Mouse (Mus musculus): ENCODE measurements around the gene Ecel1. TPM values are rescaled to one million over a fixed set of nuclear protein-coding genes. Genes with fewer than 3 reads are reported as not detected.

Gene Ecel1
- polyA plus RNA-seq, 1 experiment from 2014 or later: 21.9 TPM

DNA sequence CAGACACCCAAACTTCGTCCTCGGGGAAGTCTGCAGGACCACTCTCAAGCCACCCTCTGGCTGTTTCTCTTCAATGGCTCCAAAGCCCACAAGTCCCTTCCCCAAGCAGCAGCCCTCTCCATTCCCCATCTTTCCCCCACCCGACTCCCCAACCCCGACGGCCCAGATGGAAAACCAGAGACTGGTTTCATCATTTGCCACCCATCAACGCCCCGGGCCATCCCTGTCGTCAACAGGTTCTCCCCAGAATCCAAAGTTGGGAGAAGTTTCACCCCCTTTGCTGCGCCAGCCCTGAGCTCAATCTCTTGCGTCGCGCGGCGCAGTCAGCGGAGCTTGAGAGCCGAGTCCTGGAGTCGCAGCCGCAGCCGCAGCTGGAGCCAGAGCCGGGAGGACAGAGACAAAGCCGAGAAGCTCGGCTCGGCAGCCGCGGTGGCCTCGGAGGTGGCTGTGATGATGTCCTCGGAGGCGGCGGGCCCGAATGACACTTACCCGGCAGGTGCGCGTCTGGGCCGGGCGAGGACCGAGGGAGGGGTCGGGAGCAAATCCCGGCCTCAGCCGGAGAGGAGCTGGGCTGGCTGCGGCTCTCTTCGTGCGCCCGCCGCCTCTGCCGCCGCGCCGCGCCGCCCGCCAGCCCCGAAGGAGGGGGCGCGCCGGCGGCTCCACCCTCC lies 656 bp downstream of the Ecel1 start:
- peak; percentile 65 for DNase-seq (ENCODE audit: low spot score)
- Histone ChIP-seq H3K4me3 (peak overlapping the region; percentile 56), H3K9me3 (no peaks in the 10 kb centered on the region), H3K4me1 (replicated peaks) (peaks cover 42% of the 10 kb centered on the region), H3K27ac (peak overlapping the region; percentile 77), H3K27me3 (ENCODE audit: insufficient read depth, poor library complexity, severe bottlenecking) (peaks cover 99% of the 10 kb centered on the region), H3K36me3 (no peaks in the 10 kb centered on the region)
- under 1% methylated on average over 56 of the region's 56 CpGs for WGBS

DNA sequence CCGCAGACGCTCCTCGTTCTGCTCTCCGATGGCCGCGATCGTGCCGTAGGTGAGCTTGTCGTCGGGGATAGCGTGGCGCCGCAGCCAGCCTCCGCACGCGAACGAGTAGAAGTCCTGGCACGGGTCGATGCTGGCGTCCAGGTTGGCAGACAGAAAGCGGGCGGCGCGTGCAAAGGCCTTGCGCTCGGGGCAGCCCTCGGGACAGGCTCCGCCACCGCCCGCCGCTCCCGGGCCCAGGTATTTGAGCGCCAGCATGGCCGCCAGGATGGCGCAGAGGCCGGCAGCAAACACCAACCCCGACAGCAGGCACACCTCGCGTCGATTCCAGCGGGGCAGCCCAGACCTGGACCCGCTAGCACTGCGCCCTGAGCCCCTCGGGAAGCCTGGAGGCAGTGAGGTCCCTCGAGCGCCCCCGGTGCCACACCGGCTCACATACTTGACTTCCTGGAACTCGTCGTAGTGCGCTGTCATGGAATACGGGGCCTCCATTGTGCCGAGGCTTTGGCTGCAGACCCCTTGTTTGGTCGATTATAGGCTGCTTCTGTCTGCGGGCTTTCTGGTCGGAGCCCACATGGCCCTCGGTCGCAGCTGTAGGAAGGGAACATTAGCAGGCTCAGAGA lies 1.7 kb downstream of the Ecel1 start:
- Histone ChIP-seq H3K4me3 (peak overlapping the region; percentile 56), H3K4me1 (replicated peaks) (peaks cover 44% of the 10 kb centered on the region), H3K27me3 (ENCODE audit: insufficient read depth, poor library complexity, severe bottlenecking) (peaks cover 99% of the 10 kb centered on the region), H3K27ac (peak overlapping the region; percentile 18; the same call in 1 of the 2 replicates), H3K9me3 (no peaks in the 10 kb centered on the region), H3K36me3 (no peaks in the 10 kb centered on the region)
- DNase-seq (ENCODE audit: low spot score): peak; percentile 49
- 2% methylated on average over 58 of the region's 58 CpGs for WGBS

DNA sequence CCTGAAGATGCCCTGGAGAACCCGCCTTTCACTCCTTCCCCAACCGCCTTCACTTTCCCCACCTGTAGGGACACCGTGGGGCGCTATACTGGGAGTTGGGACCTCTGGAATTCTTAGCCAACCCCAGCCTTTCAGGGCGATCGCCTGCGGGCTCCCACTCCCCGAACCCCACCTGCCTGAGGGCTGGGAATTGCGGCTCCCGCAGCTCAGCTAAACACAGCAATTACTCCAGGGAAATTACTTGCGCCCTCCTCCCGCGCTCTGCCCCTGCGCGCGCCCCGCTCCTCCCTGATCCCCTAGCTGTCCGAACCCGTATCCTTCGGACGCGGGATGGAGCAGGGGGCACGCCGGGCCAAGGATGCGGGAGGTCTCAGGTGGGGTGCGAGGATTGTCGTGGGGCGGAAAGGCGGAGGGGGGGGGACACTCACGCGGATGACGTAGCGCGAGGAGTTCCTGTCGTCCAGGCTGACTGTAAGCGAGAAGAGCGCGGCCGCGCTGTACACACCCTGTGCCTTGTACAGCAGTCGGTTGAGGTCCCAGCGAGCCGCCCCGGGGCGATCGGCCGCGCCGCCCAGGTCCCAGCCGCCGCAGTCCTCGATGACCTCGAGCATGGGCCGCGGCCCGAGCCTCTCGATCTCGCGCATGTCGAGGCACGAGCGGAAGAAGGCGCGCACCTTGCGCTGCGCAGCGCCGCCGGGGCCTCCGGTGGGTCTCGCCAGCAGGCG lies 2.4 kb downstream of the Ecel1 start:
- no peaks in the 10 kb centered on the region for H3K36me3 ChIP-seq
- H3K27ac ChIP-seq: peak overlapping the region; percentile 18; the same call in 1 of the 2 replicates
- peaks cover 51% of the 10 kb centered on the region for H3K4me1 ChIP-seq (replicated peaks)
- no peaks in the 10 kb centered on the region for H3K9me3 ChIP-seq
- peak; percentile 48 for DNase-seq (ENCODE audit: low spot score)
- peaks cover 100% of the 10 kb centered on the region for H3K27me3 ChIP-seq (ENCODE audit: insufficient read depth, poor library complexity, severe bottlenecking)
- under 1% methylated on average over 72 of the region's 72 CpGs for WGBS
- H3K4me3 ChIP-seq: peak overlapping the region; percentile 56

DNA sequence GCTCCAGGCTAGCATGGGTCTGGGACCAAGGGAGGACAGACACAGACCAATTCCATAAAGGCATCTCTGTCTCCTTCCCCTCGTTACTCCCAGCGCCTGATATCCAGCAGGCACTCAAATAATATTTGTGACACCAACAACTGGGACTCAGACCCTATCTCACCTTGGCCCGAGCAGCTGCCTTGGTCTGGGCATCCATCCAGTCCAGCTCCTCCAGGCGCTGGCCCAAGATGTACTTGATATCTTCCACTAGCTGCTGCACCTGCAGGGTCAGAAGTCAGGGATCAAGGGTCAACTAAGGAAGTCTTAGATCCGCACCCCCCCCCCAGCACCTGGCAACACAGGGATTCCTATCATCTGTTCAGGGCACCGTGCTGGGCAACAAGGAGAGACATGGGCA lies 5.0 kb downstream of the Ecel1 start:
- no peaks in the 10 kb centered on the region for H3K36me3 ChIP-seq
- no peak for DNase-seq (ENCODE audit: low spot score)
- H3K27me3 ChIP-seq (ENCODE audit: insufficient read depth, poor library complexity, severe bottlenecking): peaks cover 94% of the 10 kb centered on the region
- H3K9me3 ChIP-seq: no peaks in the 10 kb centered on the region
- WGBS: 85% methylated on average over 6 of the region's 6 CpGs
- peaks cover 49% of the 10 kb centered on the region for H3K4me1 ChIP-seq (replicated peaks)
- no peak overlapping the region for H3K4me3 ChIP-seq
- H3K27ac ChIP-seq: no peak overlapping the region

DNA sequence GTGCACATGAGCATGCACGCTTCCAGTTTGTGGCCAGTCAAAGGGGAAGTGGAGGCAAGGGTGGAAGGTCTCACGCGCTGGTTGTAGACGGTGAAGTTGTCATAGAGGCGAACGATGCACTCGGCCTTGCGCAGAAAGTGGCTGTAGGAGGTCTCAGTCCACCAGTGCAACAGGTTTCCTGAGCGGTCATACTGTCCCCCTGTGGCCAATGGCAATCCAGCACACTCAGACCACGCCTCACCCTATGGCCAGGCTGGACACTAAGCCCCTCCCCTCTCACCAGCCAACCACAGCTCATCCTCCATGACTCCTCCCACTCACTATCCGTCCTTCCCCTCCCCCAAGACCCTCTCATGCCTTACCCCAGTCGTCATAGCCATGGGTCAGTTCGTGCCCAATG lies 6.9 kb downstream of the Ecel1 start:
- peak; percentile 36 for DNase-seq (ENCODE audit: low spot score)

DNA sequence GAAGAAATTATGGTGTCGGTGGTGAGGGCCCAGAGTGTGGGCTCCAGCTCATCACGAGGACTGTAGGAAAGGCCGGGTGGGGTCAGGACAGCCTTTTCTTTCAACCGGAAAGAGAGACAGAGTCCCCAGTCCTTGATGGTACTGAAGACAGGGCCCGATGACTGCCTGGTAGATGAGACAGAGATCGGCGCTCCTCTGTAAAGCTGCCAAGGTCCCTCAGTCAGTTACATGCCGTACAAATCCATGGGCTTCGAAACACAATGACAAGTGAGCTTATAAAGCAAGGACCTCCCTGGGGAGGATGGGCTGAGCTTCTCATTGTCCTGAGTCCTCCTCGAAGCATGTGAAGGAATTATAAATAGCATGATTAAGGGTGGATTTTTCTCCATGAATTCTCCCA lies 13.2 kb downstream of the Ecel1 start:
- Histone ChIP-seq H3K27me3 (ENCODE audit: insufficient read depth, poor library complexity, severe bottlenecking) (peaks cover 23% of the 10 kb centered on the region), H3K4me3 (no peak overlapping the region), H3K4me1 (replicated peaks) (peaks cover 9% of the 10 kb centered on the region; the same call in 1 of the 2 replicates), H3K9me3 (no peaks in the 10 kb centered on the region), H3K27ac (0 out of 2 replicates have a peak overlapping the region, but pooled peaks have one; percentile 50), H3K36me3 (no peaks in the 10 kb centered on the region)
- 85% methylated on average over 10 of the region's 10 CpGs for WGBS
- no peak for DNase-seq (ENCODE audit: low spot score)

More for the DNA sequence above, 6.9 kb downstream of the Ecel1 start:
- H3K27me3 ChIP-seq (ENCODE audit: insufficient read depth, poor library complexity, severe bottlenecking): peaks cover 80% of the 10 kb centered on the region
- WGBS: 19% methylated on average over 13 of the region's 13 CpGs
- H3K36me3 ChIP-seq: no peaks in the 10 kb centered on the region
- H3K9me3 ChIP-seq: no peaks in the 10 kb centered on the region
- peaks cover 31% of the 10 kb centered on the region for H3K4me1 ChIP-seq (replicated peaks)
- peak overlapping the region; percentile 28 for H3K4me3 ChIP-seq
- H3K27ac ChIP-seq: no peak overlapping the region

DNA sequence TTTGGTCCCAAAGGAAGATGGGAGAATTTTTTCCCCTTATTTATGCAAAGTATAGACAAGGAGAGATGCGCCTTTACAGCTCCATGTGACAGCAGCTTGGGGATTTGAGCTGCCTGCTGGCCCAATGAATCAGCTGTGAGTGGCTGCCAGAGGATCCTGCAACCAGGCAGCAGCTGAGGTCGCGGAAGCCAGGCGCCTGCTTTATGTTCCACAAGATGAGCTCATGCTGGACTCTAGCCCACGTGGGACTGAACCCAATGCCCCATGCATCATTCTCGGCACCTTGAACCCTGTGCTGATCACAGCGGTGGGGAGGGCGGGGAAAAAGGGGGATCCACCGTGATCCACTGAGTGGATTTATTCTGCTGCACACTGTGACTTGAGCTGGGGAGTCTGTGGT lies 13.9 kb downstream of the Ecel1 start:
- H3K9me3 ChIP-seq: no peaks in the 10 kb centered on the region
- DNase-seq (ENCODE audit: low spot score): no peak
- peaks cover 9% of the 10 kb centered on the region; the same call in 1 of the 2 replicates for H3K4me1 ChIP-seq (replicated peaks)
- H3K27ac ChIP-seq: 0 out of 2 replicates have a peak overlapping the region, but pooled peaks have one; percentile 50
- no peak overlapping the region for H3K4me3 ChIP-seq
- no peaks in the 10 kb centered on the region for H3K36me3 ChIP-seq
- WGBS: 77% methylated on average over 9 of the region's 9 CpGs
- H3K27me3 ChIP-seq (ENCODE audit: insufficient read depth, poor library complexity, severe bottlenecking): peaks cover 17% of the 10 kb centered on the region

DNA sequence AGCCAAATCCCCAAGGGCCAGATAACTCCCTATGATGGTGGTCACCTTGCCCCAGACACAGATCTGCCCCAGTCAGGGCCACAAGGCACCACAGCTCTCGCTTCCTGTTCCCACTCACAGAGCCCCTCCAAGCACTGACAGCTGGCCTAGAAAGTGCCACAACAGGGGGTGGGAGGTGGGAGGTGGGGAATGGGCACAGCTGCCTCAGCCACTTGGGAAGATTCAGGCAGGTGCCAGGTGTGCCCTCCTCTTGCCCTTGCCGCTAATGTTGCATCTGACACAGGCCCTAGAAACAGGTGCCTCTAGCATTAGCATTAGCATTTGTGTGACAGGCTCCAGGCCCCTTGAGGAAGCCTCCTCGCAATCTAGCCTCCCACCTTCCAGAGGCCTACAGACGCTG lies 14.8 kb downstream of the Ecel1 start:
- H3K36me3 ChIP-seq: no peaks in the 10 kb centered on the region
- H3K27ac ChIP-seq: no peak overlapping the region
- H3K4me1 ChIP-seq (replicated peaks): peaks cover 9% of the 10 kb centered on the region; the same call in 1 of the 2 replicates
- peaks cover 14% of the 10 kb centered on the region for H3K27me3 ChIP-seq (ENCODE audit: insufficient read depth, poor library complexity, severe bottlenecking)
- no peak for DNase-seq (ENCODE audit: low spot score)
- H3K9me3 ChIP-seq: no peaks in the 10 kb centered on the region
- WGBS: 85% methylated on average over 4 of the region's 4 CpGs
- H3K4me3 ChIP-seq: no peak overlapping the region

DNA sequence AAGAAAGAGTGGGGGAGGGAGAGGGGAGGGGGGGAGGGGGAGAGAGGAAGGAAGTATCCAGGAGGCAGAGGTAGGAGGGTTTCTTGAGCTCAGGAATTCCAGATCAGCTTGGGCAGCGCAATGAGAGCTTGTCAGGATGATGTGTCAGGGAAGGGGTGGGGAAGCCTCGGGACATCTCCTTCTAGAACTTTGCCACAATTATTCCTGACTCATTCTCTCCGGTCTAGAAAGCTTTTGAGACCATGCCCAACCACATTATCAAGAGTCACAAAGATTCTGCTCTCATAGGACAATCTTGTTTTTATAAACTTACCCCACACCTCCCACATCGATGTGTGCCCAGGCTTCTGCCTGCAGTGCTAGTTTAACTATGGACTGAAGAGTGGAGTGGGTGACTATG lies 24.5 kb downstream of the Ecel1 start:
- no peak overlapping the region for H3K4me3 ChIP-seq
- H3K36me3 ChIP-seq: no peaks in the 10 kb centered on the region
- 81% methylated on average over 4 of the region's 4 CpGs for WGBS
- DNase-seq (ENCODE audit: low spot score): no peak
- peaks cover 8% of the 10 kb centered on the region for H3K4me1 ChIP-seq (replicated peaks)
- peaks cover 26% of the 10 kb centered on the region for H3K27me3 ChIP-seq (ENCODE audit: insufficient read depth, poor library complexity, severe bottlenecking)
- H3K9me3 ChIP-seq: no peaks in the 10 kb centered on the region
- no peak overlapping the region for H3K27ac ChIP-seq

DNA sequence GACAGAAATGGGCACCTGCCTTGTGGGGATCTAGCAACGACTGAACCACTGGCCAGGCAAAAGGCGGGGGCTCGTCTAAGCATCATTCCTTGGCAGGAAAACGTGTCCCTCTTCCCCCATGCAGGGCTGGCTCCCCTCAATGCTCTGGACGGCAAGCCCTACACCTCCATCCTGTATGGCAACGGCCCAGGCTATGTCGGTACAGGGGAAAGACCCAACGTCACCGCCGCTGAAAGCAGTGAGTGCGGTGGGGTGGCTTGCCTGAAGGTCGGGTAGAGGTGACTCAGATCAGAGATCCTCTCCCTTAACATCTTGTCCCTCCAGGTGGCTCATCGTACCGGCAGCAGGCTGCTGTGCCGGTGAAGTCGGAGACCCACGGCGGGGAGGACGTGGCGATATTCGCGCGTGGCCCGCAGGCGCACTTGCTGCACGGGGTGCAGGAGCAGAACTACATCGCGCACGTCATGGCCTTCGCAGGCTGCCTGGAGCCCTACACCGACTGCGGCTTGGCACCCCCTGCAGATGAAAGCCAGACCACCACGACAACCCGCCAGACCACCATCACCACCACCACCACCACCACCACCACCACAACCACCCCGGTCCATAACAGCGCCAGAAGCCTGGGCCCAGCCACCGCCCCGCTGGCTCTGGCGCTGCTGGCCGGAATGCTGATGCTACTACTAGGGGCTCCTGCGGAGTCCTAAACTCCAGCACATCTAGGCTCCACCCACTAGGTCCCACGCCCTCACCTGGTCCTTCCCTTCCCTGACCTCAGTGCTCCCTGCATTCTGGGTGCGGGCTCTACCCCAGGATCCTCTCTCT lies 28.9 kb downstream of the Ecel1 start:
- no peak overlapping the region for H3K27ac ChIP-seq
- DNase-seq (ENCODE audit: low spot score): peak; percentile 8
- peaks cover 8% of the 10 kb centered on the region for H3K4me1 ChIP-seq (replicated peaks)
- H3K4me3 ChIP-seq: peak overlapping the region; percentile 27
- H3K27me3 ChIP-seq (ENCODE audit: insufficient read depth, poor library complexity, severe bottlenecking): peaks cover 46% of the 10 kb centered on the region
- no peaks in the 10 kb centered on the region for H3K36me3 ChIP-seq
- no peaks in the 10 kb centered on the region for H3K9me3 ChIP-seq
- 7% methylated on average over 43 of the region's 43 CpGs for WGBS

DNA sequence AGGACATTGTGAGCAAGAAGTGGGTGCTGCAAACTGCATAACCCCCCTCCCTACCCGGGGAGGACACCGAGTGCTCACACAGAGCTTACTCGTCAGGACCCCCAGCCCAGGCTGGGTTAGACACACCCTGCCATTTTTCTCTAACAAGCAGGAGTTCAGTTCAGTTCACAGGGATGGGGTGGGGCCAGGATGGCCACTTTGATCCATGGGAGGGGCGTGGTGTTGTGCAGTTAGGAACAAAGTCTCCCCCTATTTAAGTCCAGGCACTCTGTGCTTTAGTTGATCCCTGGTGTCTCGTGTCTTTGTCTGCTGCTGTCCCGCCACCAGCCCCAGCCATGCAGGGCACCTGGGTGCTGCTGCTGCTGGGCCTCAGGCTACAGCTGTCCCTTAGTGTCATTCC lies 31.6 kb downstream of the Ecel1 start, which contains the start of gene Akp3:
Gene Akp3 (plus strand): TSS at position 301 of the 400 bp plus-strand sequence.
- Histone ChIP-seq H3K36me3 (no peaks in the 10 kb centered on the region), H3K9me3 (no peaks in the 10 kb centered on the region), H3K27ac (no peak within 1 kb of the TSS), H3K4me3 (no peak within 1 kb of the TSS), H3K4me1 (replicated peaks) (peaks cover 8% of the 10 kb centered on the region), H3K27me3 (ENCODE audit: insufficient read depth, poor library complexity, severe bottlenecking) (peaks cover 46% of the 10 kb centered on the region)
- 77% methylated on average over 6 of the region's 6 CpGs for WGBS
- DNase-seq (ENCODE audit: low spot score): no peak

DNA sequence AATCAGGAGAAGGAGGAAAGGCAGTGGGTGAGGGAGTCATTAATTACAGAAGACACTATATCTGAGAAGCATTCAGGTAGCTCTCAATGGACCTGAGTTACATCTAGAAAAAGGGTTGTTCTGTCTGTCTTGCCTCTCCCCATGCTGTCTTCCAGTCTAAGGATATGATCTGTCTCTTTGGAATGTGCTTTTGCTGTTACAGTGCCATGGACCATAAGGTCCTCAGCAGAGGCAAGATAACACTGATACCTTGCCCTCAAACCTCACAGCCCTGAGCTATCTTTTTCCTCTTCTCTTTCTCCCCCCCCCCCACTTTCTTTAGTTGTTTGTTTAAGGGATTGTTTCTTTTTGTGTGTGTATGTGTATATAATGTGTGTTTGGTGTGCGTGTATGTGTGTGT lies 41.5 kb downstream of the Ecel1 start:
- no peaks in the 10 kb centered on the region for H3K36me3 ChIP-seq
- no peak overlapping the region for H3K4me3 ChIP-seq
- H3K27ac ChIP-seq: no peak overlapping the region
- no peak for DNase-seq (ENCODE audit: low spot score)
- no peaks in the 10 kb centered on the region for H3K27me3 ChIP-seq (ENCODE audit: insufficient read depth, poor library complexity, severe bottlenecking)
- H3K9me3 ChIP-seq: no peaks in the 10 kb centered on the region
- H3K4me1 ChIP-seq (replicated peaks): no peaks in the 10 kb centered on the region
- 96% methylated on average over 1 of the region's 1 CpGs for WGBS

Data from hindbrain, embryonic 10.5 days (tissue).